Mouse (Mus musculus): Measurements from ENCODE around the gene Robo1.

GRCm38 (mm10) chr16:73004601-73005000 lies 696.5 kb downstream of the Robo1 start:
- TF ChIP-seq CTCF (IDR thresholded peaks at IDR 0.05; ENCODE audit: low read depth, low read length), result no peak
- TF ChIP-seq POLR2A (IDR thresholded peaks at IDR 0.05; ENCODE audit: insufficient read depth, low read length), result no peak
- TF ChIP-seq EP300 (IDR thresholded peaks at IDR 0.05; ENCODE audit: insufficient read depth, low read depth, low read length), result no peak
